Mouse (Mus musculus) R1 (cell line): ENCODE measurements around the gene Gm44805.

Source experiments
- DNase-seq: peaks from one replicate; pipeline ENCODE4 v3.0.0-alpha.2; 2018; ENCODE audit warnings: low read depth, low spot score

Gm44805 gene

GRCm38 (mm10) chr7:19678901-19679300 is 2.3 kb downstream of the Gm44805 start:
- DNase-seq: no peak

GRCm38 (mm10) chr7:19677872-19678271 is 3.4 kb downstream of the Gm44805 start, which contains the start of gene Apoc2:
TSS of gene Apoc2 (minus strand) at chr7:19677941.
- no peak for DNase-seq

GRCm38 (mm10) chr7:19676662-19677061 is 4.6 kb downstream of the Gm44805 start:
- DNase-seq: no peak

GRCm38 (mm10) chr7:19675824-19676223 is 5.4 kb downstream of the Gm44805 start:
- no peak for DNase-seq

GRCm38 (mm10) chr7:19673083-19673699 is 8.0 kb downstream of the Gm44805 start:
- DNase-seq: no peak

- no peak for DNase-seq
Measured at GRCm38 (mm10) chr7:19671511-19671910, 9.7 kb downstream of the Gm44805 start.

GRCm38 (mm10) chr7:19668947-19669721 is 12.1 kb downstream of the Gm44805 start:
- peak; percentile 95 for DNase-seq

GRCm38 (mm10) chr7:19667434-19667833 is 13.8 kb downstream of the Gm44805 start:
- no peak for DNase-seq

- peak; percentile 72 for DNase-seq
Measured at GRCm38 (mm10) chr7:19666750-19667149, 14.5 kb downstream of the Gm44805 start.

- DNase-seq: peak; percentile 99
Measured at GRCm38 (mm10) chr7:19664955-19665841, 16.0 kb downstream of the Gm44805 start, which contains the start of gene Clptm1. TSS of gene Clptm1 (minus strand) at chr7:19665033.

GRCm38 (mm10) chr7:19664455-19664954 is 16.7 kb downstream of the Gm44805 start:
- no peak for DNase-seq

GRCm38 (mm10) chr7:19663940-19664339 is 17.3 kb downstream of the Gm44805 start:
- DNase-seq: peak; percentile 23

- no peak for DNase-seq
Measured at GRCm38 (mm10) chr7:19652614-19653013, 28.6 kb downstream of the Gm44805 start.

- DNase-seq: no peak
Measured at GRCm38 (mm10) chr7:19651063-19651786, 30.0 kb downstream of the Gm44805 start.

- no peak for DNase-seq
Measured at GRCm38 (mm10) chr7:19641223-19641622, 40.0 kb downstream of the Gm44805 start.

GRCm38 (mm10) chr7:19635074-19635827 is 46.0 kb downstream of the Gm44805 start:
- DNase-seq: no peak

GRCm38 (mm10) chr7:19634591-19634990 is 46.6 kb downstream of the Gm44805 start:
- DNase-seq: no peak

- no peak for DNase-seq
Measured at GRCm38 (mm10) chr7:19633855-19634254, 47.4 kb downstream of the Gm44805 start.

- no peak for DNase-seq
Measured at GRCm38 (mm10) chr7:19633197-19633596, 48.0 kb downstream of the Gm44805 start.

GRCm38 (mm10) chr7:19632720-19633119 is 48.5 kb downstream of the Gm44805 start:
- DNase-seq: no peak
